Mouse (Mus musculus): ENCODE data around the gene Gm3095.
"Not testable (repeated sequence)": the region's sequence is repeated elsewhere in the genome, so short reads cannot be mapped to it uniquely, and the experiment has no call there.

Gene Gm3095

DNA sequence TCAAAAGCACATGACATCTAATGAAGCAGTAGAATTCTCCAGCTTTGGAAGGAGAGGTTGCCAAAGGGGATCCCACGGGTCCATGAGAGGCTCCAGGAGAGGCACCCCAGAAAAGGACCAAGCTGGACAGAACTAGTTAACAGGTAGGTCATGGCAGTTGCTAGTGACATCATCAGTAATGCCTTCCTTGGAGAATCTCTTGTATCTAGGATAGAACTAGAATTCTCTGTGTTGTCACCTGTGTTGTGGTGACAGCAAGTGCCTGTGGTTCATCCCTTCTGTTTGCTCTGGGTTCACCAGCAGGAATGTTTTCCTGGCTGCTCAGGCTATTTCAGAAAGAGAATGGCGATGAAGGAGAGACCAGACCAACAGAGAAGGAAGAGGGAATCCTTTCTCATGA, at the start of gene Gm3095:
Gm3095 (plus strand) TSS at position 301 of the 400 bp plus-strand sequence.
- not testable (repeated sequence) for DNase-seq (ENCODE audit: low read depth, low spot score)

DNA sequence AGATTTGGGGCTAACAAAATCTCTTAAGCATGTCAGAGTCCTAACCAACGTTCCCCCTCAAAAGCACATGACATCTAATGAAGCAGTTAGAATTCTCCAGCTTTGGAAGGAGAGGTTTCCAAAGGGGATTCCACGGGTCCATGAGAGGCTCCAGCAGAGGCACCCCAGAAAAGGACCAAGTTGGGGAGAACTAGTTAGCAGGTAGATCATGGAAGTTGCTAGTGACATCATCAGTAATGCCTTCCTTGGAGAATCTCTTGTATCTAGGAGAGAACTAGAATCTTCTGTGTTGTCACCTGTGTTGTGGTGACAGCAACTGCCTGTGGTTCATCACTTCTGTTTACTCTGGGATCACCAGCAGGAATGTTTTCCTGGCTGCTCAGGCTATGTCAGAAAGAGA, 31.9 kb upstream of the Gm3095 start, which contains the start of gene Gm3029:
Gm3029 (plus strand) TSS at position 301 of the 400 bp plus-strand sequence.
- DNase-seq (ENCODE audit: low read depth, low spot score): not testable (repeated sequence)

DNA sequence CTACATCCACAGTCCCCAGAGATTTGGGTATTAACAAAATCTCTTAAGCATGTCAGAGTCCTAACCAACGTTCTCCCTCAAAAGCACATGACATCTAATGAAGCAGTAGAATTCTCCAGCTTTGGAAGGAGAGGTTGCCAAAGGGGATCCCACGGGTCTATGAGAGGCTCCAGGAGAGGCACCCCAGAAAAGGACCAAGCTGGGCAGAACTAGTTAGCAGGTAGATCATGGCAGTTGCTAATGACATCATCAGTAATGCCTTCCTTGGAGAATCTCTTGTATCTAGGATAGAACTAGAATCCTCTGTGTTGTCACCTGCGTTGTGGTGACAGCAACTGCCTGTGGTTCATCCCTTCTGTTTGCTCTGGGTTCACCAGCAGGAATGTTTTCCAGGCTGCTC, 34.7 kb downstream of the Gm3095 start, which contains the start of gene Gm3099:
Gm3099 (plus strand) TSS at position 301 of the 400 bp plus-strand sequence.
- DNase-seq (ENCODE audit: low read depth, low spot score): not testable (repeated sequence)
